Mouse (Mus musculus) MEL (cell line): Measurements from ENCODE around the gene Src. TPM values are rescaled to one million over a fixed set of nuclear protein-coding genes. Genes with fewer than 3 reads are reported as not detected.

Source experiments
- DNase-seq: peaks from one replicate; pipeline ENCODE4 v3.0.0; 2011; ENCODE audit warnings: low read depth, low spot score
- H3K27ac ChIP-seq: 2 replicates; pipeline ENCODE4 v1.5.1; 2012; ENCODE audit warnings: low read depth, mild to moderate bottlenecking, control low read depth, low read length, moderate library complexity; ENCODE audit not compliant: control insufficient read depth
- H3K27me3 ChIP-seq, 2 experiments: fragments of 150-350 bp in 1 of 2; sonication (generic) in 1 of 2; 2 replicates each; pipeline ENCODE4 v1.6.1; 2012; ENCODE audit warnings: low read length in 2 of 2, mild to moderate bottlenecking in 2 of 2, improper control_type of control experiment in 1 of 2, moderate library complexity in 1 of 2; ENCODE audit not compliant: insufficient read depth in 2 of 2, control insufficient read depth in 1 of 2
- H3K36me3 ChIP-seq, 2 experiments: 2 replicates each; pipeline ENCODE4 v1.6.1; 2012 to 2014; ENCODE audit warnings: low read length in 2 of 2, improper control_type of control experiment in 1 of 2, inconsistent platforms in 1 of 2, mild to moderate bottlenecking in 1 of 2; ENCODE audit not compliant: insufficient read depth in 2 of 2, control insufficient read depth in 1 of 2
- H3K4me1 ChIP-seq, 2 experiments: fragments of 150-350 bp in 1 of 2; sonication (generic) in 1 of 2; 2 replicates each; pipeline ENCODE4 v1.6.1; 2012; ENCODE audit warnings: low read length in 2 of 2, improper control_type of control experiment in 1 of 2, mild to moderate bottlenecking in 1 of 2; ENCODE audit not compliant: insufficient read depth in 2 of 2, control insufficient read depth in 1 of 2
- H3K4me3 ChIP-seq, 2 experiments: fragments of 150-350 bp in 1 of 2; sonication (generic) in 1 of 2; 2 replicates each; pipeline ENCODE4 v1.5.1; 2012; ENCODE audit warnings: low read depth in 2 of 2, low read length in 2 of 2, mild to moderate bottlenecking in 2 of 2, moderate library complexity in 2 of 2, control low read depth in 1 of 2, improper control_type of control experiment in 1 of 2; ENCODE audit not compliant: control insufficient read depth in 1 of 2, insufficient read depth in 1 of 2
- H3K79me2 ChIP-seq: 2 replicates; pipeline ENCODE4 v1.6.1; 2012; ENCODE audit warnings: mild to moderate bottlenecking, low read length, moderate library complexity; ENCODE audit not compliant: control insufficient read depth, poor library complexity, insufficient read depth
- H3K9ac ChIP-seq: 2 replicates; pipeline ENCODE4 v1.6.1; 2012; ENCODE audit warnings: low read depth, mild to moderate bottlenecking, control low read depth, low read length, moderate library complexity; ENCODE audit not compliant: control insufficient read depth, poor library complexity, severe bottlenecking
- H3K9me3 ChIP-seq: fragments of 150-350 bp; sonication (generic); replicated peaks from 2 replicates; pipeline ENCODE4 v1.6.1; 2012; ENCODE audit warnings: mild to moderate bottlenecking, low read length, improper control_type of control experiment, moderate library complexity; ENCODE audit not compliant: insufficient read depth
- BHLHE40 ChIP-seq: IDR thresholded peaks from 2 replicates; pipeline ENCODE4 v1.6.1; 2012; ENCODE audit warnings: low read depth, mild to moderate bottlenecking, inconsistent platforms, low read length, improper control_type of control experiment, borderline replicate concordance
- CHD2 ChIP-seq: IDR thresholded peaks from 2 replicates; pipeline ENCODE4 v1.6.1; 2011; ENCODE audit warnings: low read length, improper control_type of control experiment
- ELF1 ChIP-seq: IDR thresholded peaks from 2 replicates; pipeline ENCODE4 v1.6.1; 2014; ENCODE audit warnings: low read depth, mild to moderate bottlenecking, inconsistent platforms, low read length, improper control_type of control experiment, moderate library complexity
- GABPA ChIP-seq: IDR thresholded peaks from 2 replicates; pipeline ENCODE4 v1.6.1; 2012; ENCODE audit warnings: low read depth, mild to moderate bottlenecking, inconsistent platforms, low read length, improper control_type of control experiment, moderate library complexity
- GATA1 ChIP-seq: IDR thresholded peaks from 2 replicates; pipeline ENCODE4 v1.6.1; 2011; ENCODE audit warnings: low read depth, low read length, improper control_type of control experiment
- JUND ChIP-seq: IDR thresholded peaks from 2 replicates; pipeline ENCODE4 v1.6.1; 2011; ENCODE audit warnings: low read depth, mild to moderate bottlenecking, improper control_type of control experiment, low read length
- MAZ ChIP-seq: IDR thresholded peaks from 2 replicates; pipeline ENCODE4 v1.6.1; 2012; ENCODE audit warnings: low read depth, mild to moderate bottlenecking, inconsistent platforms, low read length, improper control_type of control experiment
- MEF2A ChIP-seq: IDR thresholded peaks from 2 replicates; pipeline ENCODE4 v1.6.1; 2014; ENCODE audit warnings: low read depth, mild to moderate bottlenecking, inconsistent platforms, low read length, improper control_type of control experiment; ENCODE audit not compliant: poor library complexity, insufficient replicate concordance, severe bottlenecking; ENCODE audit errors: extremely low read depth
- MXI1 ChIP-seq: IDR thresholded peaks from 2 replicates; pipeline ENCODE4 v1.6.1; 2011; ENCODE audit warnings: mild to moderate bottlenecking, low read depth, low read length, improper control_type of control experiment
- MYB ChIP-seq: IDR thresholded peaks from 2 replicates; pipeline ENCODE4 v1.6.1; 2011; ENCODE audit warnings: mild to moderate bottlenecking, low read depth, low read length, improper control_type of control experiment
- NELFE ChIP-seq: IDR thresholded peaks from 2 replicates; pipeline ENCODE4 v1.6.1; 2011; ENCODE audit warnings: low read depth, low read length, improper control_type of control experiment
- NRF1 ChIP-seq: IDR thresholded peaks from 2 replicates; pipeline ENCODE4 v1.6.1; 2014; ENCODE audit warnings: low read depth, mild to moderate bottlenecking, inconsistent platforms, low read length, improper control_type of control experiment, moderate library complexity; ENCODE audit not compliant: poor library complexity, insufficient read depth, severe bottlenecking
- POLR2AphosphoS2 ChIP-seq: IDR thresholded peaks from 2 replicates; pipeline ENCODE4 v1.6.1; 2011; ENCODE audit warnings: low read length, improper control_type of control experiment
- RAD21 ChIP-seq: IDR thresholded peaks from 2 replicates; pipeline ENCODE4 v1.6.1; 2011; ENCODE audit warnings: mild to moderate bottlenecking, low read depth, low read length, improper control_type of control experiment
- RCOR1 ChIP-seq: IDR thresholded peaks from 2 replicates; pipeline ENCODE4 v1.6.1; 2012; ENCODE audit warnings: low read depth, mild to moderate bottlenecking, inconsistent platforms, low read length, improper control_type of control experiment
- SIN3A ChIP-seq: IDR thresholded peaks from 2 replicates; pipeline ENCODE4 v1.6.1; 2012; ENCODE audit warnings: low read length, improper control_type of control experiment, inconsistent platforms
- SMC3 ChIP-seq: IDR thresholded peaks from 2 replicates; pipeline ENCODE4 v1.6.1; 2011; ENCODE audit warnings: low read depth, low read length, improper control_type of control experiment
- TAL1 ChIP-seq: IDR thresholded peaks from 2 replicates; pipeline ENCODE4 v1.6.1; 2012; ENCODE audit warnings: mild to moderate bottlenecking, inconsistent platforms, low read length, moderate library complexity, mixed read lengths
- TCF12 ChIP-seq: IDR thresholded peaks from 2 replicates; pipeline ENCODE4 v1.6.1; 2014; ENCODE audit warnings: low read depth, mild to moderate bottlenecking, inconsistent platforms, low read length, improper control_type of control experiment, moderate library complexity
- UBTF ChIP-seq: IDR thresholded peaks from 2 replicates; pipeline ENCODE4 v1.6.1; 2012; ENCODE audit warnings: low read depth, mild to moderate bottlenecking, inconsistent platforms, low read length, improper control_type of control experiment, moderate library complexity, borderline replicate concordance; ENCODE audit not compliant: insufficient read depth
- USF1 ChIP-seq: IDR thresholded peaks from 2 replicates; pipeline ENCODE4 v1.6.1; 2014; ENCODE audit warnings: low read depth, mild to moderate bottlenecking, inconsistent platforms, low read length, improper control_type of control experiment, moderate library complexity
- USF2 ChIP-seq, 2 experiments: IDR thresholded peaks; 2 replicates each; pipeline ENCODE4 v1.6.1; 2011 to 2012; ENCODE audit warnings: improper control_type of control experiment in 2 of 2, low read length in 2 of 2, borderline replicate concordance in 1 of 2, inconsistent platforms in 1 of 2, low read depth in 1 of 2, mild to moderate bottlenecking in 1 of 2; ENCODE audit not compliant: insufficient read depth in 1 of 2
- ZMIZ1 ChIP-seq: IDR thresholded peaks from 2 replicates; pipeline ENCODE4 v1.6.1; 2012; ENCODE audit warnings: low read depth, mild to moderate bottlenecking, inconsistent platforms, low read length, improper control_type of control experiment, moderate library complexity
- ZNF384 ChIP-seq: IDR thresholded peaks from 2 replicates; pipeline ENCODE4 v1.6.1; 2012; ENCODE audit warnings: low read depth, mild to moderate bottlenecking, inconsistent platforms, low read length, improper control_type of control experiment
- polyA plus RNA-seq, 2 experiments: library from polyadenylated mRNA; stranded (reverse) in 1 of 2; unstranded in 1 of 2; fragments of >175 nt in 1 of 2; fragments of >200 nt in 1 of 2; gene quantifications; 2 replicates each; pipeline versions ENCODE4 v1.2.1 to v1.2.4; 2012; ENCODE audit warnings: low replicate concordance in 2 of 2, low read depth in 1 of 2; ENCODE audit not compliant: insufficient read length in 2 of 2, insufficient read depth in 1 of 2, missing spikeins in 1 of 2
- total RNA-seq: library from RNA; depleted of rRNA; stranded (reverse); fragments of 300-350 nt; gene quantifications from 2 replicates; pipeline ENCODE4 v1.2.3, GENCODE M21; 2012

Src gene
- total and polyA plus RNA-seq, 3 experiments, result 0.23 to 4.2 TPM; not detected in 1

DNA sequence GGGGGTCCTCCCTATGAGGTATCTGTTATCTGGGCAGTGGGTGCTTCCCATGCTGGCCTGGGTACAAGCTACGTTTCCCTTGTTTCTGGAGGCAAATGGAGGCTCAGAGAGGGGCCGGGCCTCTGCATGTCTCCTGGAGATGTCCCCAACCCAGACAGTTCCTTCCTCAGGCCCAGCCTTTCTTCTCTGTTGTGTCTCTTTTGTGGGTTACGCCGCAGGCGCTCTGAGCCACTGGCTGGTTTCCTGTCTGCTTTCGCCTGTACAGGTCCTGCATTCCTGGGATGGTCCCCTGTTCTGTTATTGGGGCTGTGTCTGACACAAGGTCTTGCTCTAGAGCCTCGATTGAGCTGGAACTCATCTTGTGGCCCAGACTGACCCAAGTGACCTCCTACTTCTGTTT lies 11.5 kb downstream of the Src start:
- Histone ChIP-seq H3K27me3 (peaks cover under 1 to 1% of the 10 kb centered on the region in 2 experiments; a peak in 3 of 4 replicates), H3K4me1 (no peaks in the 10 kb centered on the region), H3K9ac (no peak overlapping the region), H3K4me3 (no peak overlapping the region), H3K79me2 (no peaks in the 10 kb centered on the region), H3K27ac (no peak overlapping the region), H3K9me3 (no peaks in the 10 kb centered on the region), H3K36me3 (no peaks in the 10 kb centered on the region)
- TF ChIP-seq RAD21 (no peak), TCF12 (no peak)
- no peak for DNase-seq

DNA sequence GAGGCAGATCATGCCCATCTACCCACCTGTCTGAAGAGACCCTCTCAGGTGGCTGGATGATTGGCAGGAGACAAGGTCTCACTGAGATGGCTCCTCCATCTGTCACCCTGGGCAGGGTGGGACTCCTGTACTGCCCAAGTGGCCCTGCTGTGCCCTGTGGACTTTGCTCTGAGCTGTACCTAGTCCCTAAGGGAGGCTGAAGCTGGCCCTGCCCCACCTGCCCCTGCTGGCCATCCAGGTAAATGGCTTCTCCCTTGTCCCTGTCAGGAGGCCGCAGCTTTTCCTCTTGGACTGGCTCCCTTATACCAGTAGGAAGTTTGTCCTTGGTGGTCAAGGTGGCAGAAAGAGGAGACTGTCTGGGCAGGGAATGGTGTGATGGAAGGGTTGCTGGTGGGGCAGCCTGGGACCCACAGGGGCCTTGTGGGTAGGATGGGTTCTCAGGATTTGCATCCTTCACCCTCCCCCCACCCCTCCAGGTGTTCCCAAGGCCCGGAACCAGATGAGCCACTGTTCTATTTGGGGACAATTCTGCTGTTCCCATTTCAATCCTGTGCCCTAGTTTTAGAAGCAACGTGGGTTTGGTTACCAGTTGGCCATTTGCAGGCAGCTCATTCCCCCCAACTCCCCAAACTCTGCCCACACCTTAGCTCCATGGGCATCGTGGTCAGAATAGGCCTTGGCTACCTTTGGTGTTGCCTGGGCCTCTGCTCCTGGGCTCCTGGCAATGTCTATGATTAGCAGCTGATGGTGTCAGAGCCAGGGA lies 12.6 kb downstream of the Src start:
- H3K4me1 ChIP-seq, result no peaks in the 10 kb centered on the region
- TF ChIP-seq MAZ (no peak), GABPA (no peak), GATA1 (no peak), JUND (no peak), TAL1 (no peak), USF2 (IDR thresholded peaks at IDR 0.05; ENCODE audit: borderline replicate concordance in 1 of 2, insufficient read depth in 1 of 2, low read depth in 1 of 2, low read length in 2 of 2) (no peak), RCOR1 (no peak), MXI1 (no peak), BHLHE40 (no peak)
- TF ChIP-seq, all 39 proteins: peak for 0
- Histone ChIP-seq H3K27me3 (peaks cover 1 to 2% of the 10 kb centered on the region in 2 experiments; a peak in 2 of 4 replicates), H3K27ac (no peak overlapping the region), H3K9me3 (no peaks in the 10 kb centered on the region), H3K4me3 (no peak overlapping the region), H3K9ac (no peak overlapping the region), H3K36me3 (no peaks in the 10 kb centered on the region), H3K79me2 (no peaks in the 10 kb centered on the region)
- no peak for DNase-seq

DNA sequence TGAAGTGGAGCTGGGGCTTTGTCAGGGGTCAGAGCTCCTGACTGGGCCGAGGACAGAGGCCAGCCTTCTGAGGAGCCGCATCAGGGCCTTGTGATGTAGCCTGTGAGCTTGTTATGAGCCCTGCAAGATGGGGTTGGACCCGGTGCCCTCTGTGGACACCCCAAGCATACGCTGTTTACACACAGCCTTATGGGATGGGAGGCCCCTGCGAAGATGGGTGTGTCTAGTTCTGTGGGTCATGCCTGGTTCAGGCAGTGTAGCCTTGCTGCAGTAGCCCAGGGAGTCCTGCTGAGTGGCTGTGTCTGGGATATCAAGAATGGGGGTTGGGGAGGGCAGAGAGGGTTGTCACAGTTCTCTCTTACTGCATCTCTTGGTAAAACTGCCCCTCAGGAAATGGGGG lies 13.7 kb downstream of the Src start:
- Histone ChIP-seq H3K36me3 (no peaks in the 10 kb centered on the region), H3K27ac (no peak overlapping the region), H3K9ac (no peak overlapping the region), H3K79me2 (no peaks in the 10 kb centered on the region), H3K9me3 (no peaks in the 10 kb centered on the region), H3K4me1 (no peaks in the 10 kb centered on the region), H3K4me3 (no peak overlapping the region), H3K27me3 (peaks cover 1 to 2% of the 10 kb centered on the region in 2 experiments; a peak in 2 of 4 replicates)
- no peak for TF ChIP-seq SMC3
- no peak for TF ChIP-seq MYB
- TF ChIP-seq JUND, result no peak
- TF ChIP-seq NRF1, result no peak
- no peak for TF ChIP-seq NELFE
- TF ChIP-seq MEF2A, result no peak
- no peak for TF ChIP-seq ZMIZ1
- no peak for TF ChIP-seq RAD21
- no peak for TF ChIP-seq USF1
- TF ChIP-seq ZNF384, result no peak
- no peak for TF ChIP-seq SIN3A
- no peak for TF ChIP-seq CHD2
- no peak for TF ChIP-seq POLR2AphosphoS2
- TF ChIP-seq UBTF, result no peak
- no peak for TF ChIP-seq ELF1
- no peak for DNase-seq
